Mouse (Mus musculus) hematopoietic stem cell, adult 5-6 weeks (primary cell): ENCODE measurements at regions not wholly inside any gene's neighbourhood (a gene's known extent, or its start where the extent isn't known, plus 50 kb on each side); places are given as distances from the start of the nearest gene placed in this dataset.

Source experiments
- ATAC-seq, 2 experiments: fragments of 125-278 bp in 1 of 2; replicated peaks in 1 of 2; 2 replicates each; pipeline ENCODE4 v1.8.0; 2016 to 2017; ENCODE audit warnings: inconsistent platforms in 2 of 2, mild to moderate bottlenecking in 2 of 2, moderate number of reproducible peaks in 2 of 2, low read depth in 1 of 2, moderate TSS enrichment in 1 of 2; ENCODE audit not compliant: low FRiP score in 2 of 2, poor library complexity in 2 of 2, severe bottlenecking in 2 of 2, insufficient read depth in 1 of 2, low TSS enrichment in 1 of 2

GRCm38 (mm10) chr2:174532671-174533363 lies 59.9 kb upstream of the Prelid3b start:
- peak; percentile 65 to 72; a peak in 3 of 4 replicates for ATAC-seq

GRCm38 (mm10) chr2:174540717-174541116 lies 67.8 kb upstream of the Prelid3b start:
- ATAC-seq = no peak

- no peak for ATAC-seq
Observed at GRCm38 (mm10) chr2:174547207-174547606, 74.3 kb upstream of the Prelid3b start.

GRCm38 (mm10) chr2:174547701-174548100 lies 74.8 kb upstream of the Prelid3b start:
- no peak for ATAC-seq

- no peak; a peak in 1 of 4 replicates for ATAC-seq
Observed at GRCm38 (mm10) chr2:174548776-174549175, 75.9 kb upstream of the Prelid3b start.

- ATAC-seq = no peak
Observed at GRCm38 (mm10) chr2:174555778-174556177, 82.9 kb upstream of the Prelid3b start.

- ATAC-seq = no peak
Observed at GRCm38 (mm10) chr2:174561828-174562429, 81.4 kb upstream of the Zfp831 start.

GRCm38 (mm10) chr2:174563917-174564316 lies 79.4 kb upstream of the Zfp831 start:
- peak; percentile 72 to 80 for ATAC-seq

- no peak for ATAC-seq
Observed at GRCm38 (mm10) chr2:174564817-174565216, 78.5 kb upstream of the Zfp831 start.

GRCm38 (mm10) chr2:174565891-174566290 lies 77.4 kb upstream of the Zfp831 start:
- ATAC-seq = no peak

GRCm38 (mm10) chr2:174566752-174567151 lies 76.6 kb upstream of the Zfp831 start:
- ATAC-seq = no peak

GRCm38 (mm10) chr2:174574804-174575507 lies 68.4 kb upstream of the Zfp831 start:
- ATAC-seq = no peak

GRCm38 (mm10) chr2:174575546-174575945 lies 67.8 kb upstream of the Zfp831 start:
- no peak for ATAC-seq

GRCm38 (mm10) chr2:174580906-174581703 lies 62.2 kb upstream of the Zfp831 start:
- ATAC-seq = no peak; a peak in 1 of 4 replicates

GRCm38 (mm10) chr2:174584272-174584671 lies 59.1 kb upstream of the Zfp831 start:
- no peak for ATAC-seq
